Mouse (Mus musculus) T-cell, adult 2 months (primary cell): ENCODE results near the gene Ttll11.

Source experiments
- DNase-seq: peaks from one replicate; pipeline ENCODE4 v3.0.0; 2022; ENCODE audit warnings: low spot score

The Ttll11 gene

DNA sequence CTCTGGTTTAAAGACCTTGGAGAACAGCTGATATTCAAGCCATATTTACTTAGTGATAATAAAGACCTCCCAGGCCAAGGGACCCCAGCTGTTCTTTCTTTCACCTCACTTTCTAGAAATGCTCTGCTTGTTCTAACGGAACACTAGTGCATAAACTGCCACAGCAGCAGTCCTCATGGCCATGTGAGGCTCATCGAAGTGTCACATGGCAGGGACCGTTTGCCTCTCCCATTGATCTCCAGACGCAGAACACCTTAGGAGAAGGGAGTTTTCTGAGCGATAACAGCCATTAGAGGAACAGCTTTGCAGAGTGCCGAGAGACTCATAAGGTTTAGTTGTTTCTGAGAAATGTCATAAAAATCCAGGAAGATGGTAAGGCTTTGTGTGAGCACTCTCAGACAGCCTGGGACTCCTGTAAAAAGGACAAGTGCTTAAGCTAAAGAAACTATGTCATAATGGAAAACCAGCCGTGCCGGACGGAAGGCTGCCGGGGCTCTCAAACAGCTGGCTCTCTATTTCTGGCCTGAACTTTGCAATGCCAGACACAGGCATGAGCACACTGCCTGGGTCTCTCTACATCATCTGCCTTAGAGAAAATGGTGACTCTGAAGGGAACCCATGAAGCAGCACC is 13.7 kb downstream of the Ttll11 start:
- DNase-seq = no peak

DNA sequence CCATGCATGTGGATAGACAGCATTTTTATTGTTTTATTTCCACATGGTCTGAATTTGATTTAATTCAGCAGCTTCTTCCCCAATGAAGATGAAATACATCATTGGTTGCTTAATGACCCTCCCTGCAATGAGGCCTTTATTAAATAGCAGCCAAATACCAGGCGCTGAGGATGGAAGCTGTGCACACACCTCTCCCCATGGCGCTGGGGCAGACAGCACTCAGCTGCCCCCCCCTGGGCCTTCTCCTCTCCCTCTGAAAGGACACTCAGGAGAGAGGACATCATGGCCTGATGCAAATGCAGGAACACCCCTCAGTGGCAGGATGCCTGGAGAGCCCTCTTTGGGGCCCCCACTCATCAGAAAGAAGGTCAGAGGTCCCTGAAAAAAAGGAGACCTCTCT is 16.4 kb downstream of the Ttll11 start:
- no peak for DNase-seq

GRCm38 (mm10) chr2:35961593-35962127 is 18.1 kb downstream of the Ttll11 start:
- no peak for DNase-seq

- DNase-seq = no peak
These were observed 22.1 kb downstream of the Ttll11 start for GRCm38 (mm10) chr2:35957471-35958140.

DNA sequence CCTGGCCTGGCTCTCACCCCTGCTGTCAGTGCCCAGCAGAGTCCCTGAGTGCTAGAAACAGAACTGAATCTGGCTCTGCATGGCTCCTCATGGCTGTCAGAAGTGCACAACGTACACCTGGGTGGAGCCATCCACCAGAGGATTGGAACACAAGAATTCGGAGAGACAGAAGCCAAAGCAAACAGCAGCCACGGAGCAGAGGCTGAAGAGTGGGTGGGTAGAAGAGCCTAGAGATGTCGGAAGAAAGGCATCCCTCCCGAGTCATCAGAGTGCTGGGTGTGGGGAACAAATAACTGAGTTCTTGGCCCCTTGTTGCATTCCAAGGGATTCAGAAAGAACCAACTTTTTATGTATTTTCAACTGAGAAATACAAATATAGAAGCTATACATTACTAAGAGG is 24.5 kb downstream of the Ttll11 start:
- no peak for DNase-seq

GRCm38 (mm10) chr2:35952187-35952958 is 27.3 kb downstream of the Ttll11 start:
- DNase-seq = no peak

- DNase-seq = no peak
These were observed 34.8 kb downstream of the Ttll11 start for GRCm38 (mm10) chr2:35944896-35945295.

GRCm38 (mm10) chr2:35942960-35943359 is 36.8 kb downstream of the Ttll11 start:
- DNase-seq = no peak

DNA sequence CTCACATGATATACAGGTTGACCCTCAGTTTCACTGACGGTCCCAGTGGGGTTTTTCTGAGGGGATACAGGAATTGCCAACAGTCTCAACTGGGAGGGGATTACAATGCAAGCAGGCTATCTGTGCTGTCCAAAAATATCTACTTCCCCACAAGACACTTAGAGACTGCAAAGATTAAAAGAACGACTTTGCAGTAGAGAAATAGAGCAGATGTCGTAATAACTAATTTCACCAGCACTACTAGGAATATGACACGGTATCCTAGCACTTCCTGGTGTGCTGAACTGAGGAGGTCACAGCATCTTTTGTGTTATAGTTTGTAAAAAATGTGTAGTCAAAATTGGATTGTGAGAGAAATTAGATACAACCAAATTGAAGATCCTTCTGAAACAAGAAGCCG is 44.7 kb downstream of the Ttll11 start:
- DNase-seq = no peak

- DNase-seq = no peak
These were observed 46.6 kb downstream of the Ttll11 start for GRCm38 (mm10) chr2:35933116-35933515.

DNA sequence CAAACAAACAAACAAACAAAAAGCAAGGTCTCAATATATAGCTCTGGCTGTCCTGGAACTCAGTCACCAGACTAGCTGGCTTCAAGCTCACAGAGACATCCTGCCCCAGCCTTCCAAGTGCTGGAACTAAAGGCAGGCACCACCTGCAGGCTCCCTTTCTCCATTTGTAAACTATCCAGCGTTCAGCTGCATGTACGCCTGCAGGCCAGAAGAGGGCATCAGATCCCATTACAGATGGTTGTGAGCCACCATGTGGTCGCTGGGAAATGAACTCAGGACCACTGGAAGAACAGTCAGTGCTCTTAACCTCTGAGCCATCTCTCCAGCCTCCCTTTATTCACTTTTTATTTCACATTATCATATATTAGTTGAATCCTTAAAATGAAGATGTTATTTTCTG is 48.1 kb downstream of the Ttll11 start:
- no peak for DNase-seq

GRCm38 (mm10) chr2:35930498-35931149 is 49.1 kb downstream of the Ttll11 start:
- peak; percentile 18 for DNase-seq

GRCm38 (mm10) chr2:35928133-35928532 is 51.6 kb downstream of the Ttll11 start:
- no peak for DNase-seq

DNA sequence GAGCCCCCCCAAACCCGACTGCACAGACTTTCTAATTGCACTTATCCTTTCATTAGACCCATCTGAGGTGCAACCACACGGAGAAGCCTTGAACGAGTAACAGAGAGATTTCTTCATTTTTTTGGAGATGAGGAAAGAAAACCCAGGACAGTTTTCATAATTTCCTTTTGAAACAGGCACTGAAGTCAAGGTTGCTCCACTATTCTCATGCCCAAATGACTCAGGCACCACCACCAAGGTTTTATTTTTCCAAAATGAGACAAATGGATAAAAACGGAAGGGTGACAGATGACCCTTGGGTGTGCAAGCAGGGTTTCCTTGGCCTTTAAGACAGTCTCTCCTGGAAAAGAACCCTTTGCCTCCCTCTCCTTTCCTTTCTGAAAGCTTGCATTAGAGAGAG is 54.8 kb downstream of the Ttll11 start:
- no peak for DNase-seq

GRCm38 (mm10) chr2:35922956-35923355 is 56.8 kb downstream of the Ttll11 start:
- no peak for DNase-seq

DNA sequence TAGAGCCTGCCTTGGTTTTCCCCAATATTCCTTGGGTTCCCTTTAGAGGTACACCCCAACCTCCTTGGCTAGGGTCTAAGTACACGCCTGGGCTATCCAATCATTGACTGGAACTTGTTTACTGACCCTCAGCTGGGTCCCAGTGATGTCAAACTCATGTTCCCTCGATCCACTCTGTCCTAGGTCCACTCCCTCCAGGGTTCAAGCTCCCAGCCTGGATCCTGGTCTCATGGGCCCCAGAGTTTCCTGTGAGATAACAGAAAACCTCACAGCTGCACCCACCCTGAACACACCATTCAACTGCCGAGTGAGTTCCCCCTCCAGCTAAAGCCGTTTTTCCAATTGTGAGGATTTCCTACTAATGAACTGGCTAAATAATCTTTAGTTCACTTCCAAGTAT is 67.6 kb downstream of the Ttll11 start:
- DNase-seq = no peak

GRCm38 (mm10) chr2:35911675-35912074 is 68.0 kb downstream of the Ttll11 start:
- no peak for DNase-seq

DNA sequence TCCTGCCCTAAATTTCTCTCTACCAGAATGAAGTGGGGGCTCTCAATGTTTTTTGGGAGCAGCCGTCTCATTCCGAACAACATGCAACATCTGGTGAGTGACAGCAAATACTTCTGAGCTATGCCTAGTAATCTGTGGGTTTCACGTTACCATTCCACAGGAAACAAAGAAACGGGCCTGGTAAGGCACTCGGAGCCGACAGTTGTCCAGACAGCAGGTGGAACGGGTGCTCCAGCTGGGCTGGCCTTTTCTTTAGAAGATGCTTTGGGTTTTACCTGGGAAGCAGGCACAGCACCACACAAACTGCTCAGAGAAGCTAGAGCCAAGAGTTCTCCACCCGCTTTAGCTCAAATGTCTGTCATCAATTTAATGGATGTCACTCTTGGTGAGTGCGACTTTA is 69.0 kb downstream of the Ttll11 start:
- DNase-seq = no peak

- no peak for DNase-seq
These were observed 70.4 kb downstream of the Ttll11 start for GRCm38 (mm10) chr2:35909353-35909752.

GRCm38 (mm10) chr2:35907578-35907977 is 72.1 kb downstream of the Ttll11 start:
- no peak for DNase-seq

DNA sequence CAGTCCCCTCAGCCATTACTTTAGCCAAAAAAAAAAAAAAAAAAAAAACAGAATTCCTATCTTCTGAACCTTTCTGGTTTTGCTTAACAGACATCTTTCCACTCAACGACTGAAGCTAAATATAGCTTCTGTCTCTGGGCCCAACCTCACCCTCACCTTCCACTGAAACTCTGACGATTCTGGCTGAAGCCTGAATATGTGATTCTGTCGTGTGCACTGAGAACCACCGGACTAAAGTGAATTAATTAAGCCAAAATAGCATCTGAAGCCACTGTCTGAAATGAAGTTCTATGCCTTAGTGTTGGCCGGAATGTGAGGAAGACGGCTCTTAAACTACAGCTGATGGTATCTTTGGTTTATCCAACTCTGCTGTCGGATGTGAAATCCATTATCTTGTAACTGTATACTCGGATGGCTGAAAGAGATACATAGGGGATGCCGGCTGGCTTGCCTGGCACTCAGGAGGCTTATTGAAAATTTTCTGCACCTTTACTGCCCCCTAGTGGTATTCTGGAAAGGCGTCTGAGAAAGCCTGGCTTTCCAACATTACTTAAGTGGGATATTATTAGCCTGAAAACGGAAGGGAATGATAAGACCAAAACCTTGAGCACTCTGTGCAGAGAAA is 73.4 kb downstream of the Ttll11 start:
- peak; percentile 23 for DNase-seq

- DNase-seq = no peak
These were observed 78.9 kb downstream of the Ttll11 start for GRCm38 (mm10) chr2:35900845-35901244.
